Mouse (Mus musculus): ENCODE data around the gene Ifi27l2b.

- TF ChIP-seq CTCF (conservative IDR thresholded peaks at IDR 0.05; ENCODE audit: low read length), result peak; percentile 23
- TF ChIP-seq POU5F1 (IDR thresholded peaks at IDR 0.05; ENCODE audit: borderline replicate concordance, low read length), result no peak
- no peak for TF ChIP-seq NANOG (IDR thresholded peaks at IDR 0.05; ENCODE audit: borderline replicate concordance, low read length)
Measured at GRCm38 (mm10) chr12:103426710-103427109, 30.3 kb downstream of the Ifi27l2b start.
